Mouse (Mus musculus) bone marrow, adult 2 months (tissue): Measurements from ENCODE around the gene Slc38a3. TPM values are rescaled to one million over a fixed set of nuclear protein-coding genes. Genes with fewer than 3 reads are reported as not detected.
A peak's percentile ranks its signal among the peaks of the same experiment; 100 is the strongest.

Experiments used
- H3K27ac ChIP-seq: fragments of 200-500 bp; 2 replicates; pipeline ENCODE4 v1.5.1; 2012; ENCODE audit warnings: low read depth, mild to moderate bottlenecking, control low read depth, inconsistent platforms, low read length; ENCODE audit not compliant: control insufficient read depth, poor library complexity, insufficient read depth
- H3K4me1 ChIP-seq: fragments of 200-500 bp; 2 replicates; pipeline ENCODE4 v1.6.1; 2011; ENCODE audit warnings: low read length; ENCODE audit not compliant: control insufficient read depth, insufficient read depth
- H3K4me3 ChIP-seq: fragments of 200-500 bp; replicated peaks from 2 replicates; pipeline ENCODE3; 2011; ENCODE audit warnings: mild to moderate bottlenecking, low read depth, low read length, control low read depth; ENCODE audit not compliant: control insufficient read depth
- CTCF ChIP-seq: fragments of 200-500 bp; IDR thresholded peaks from 2 replicates; pipeline ENCODE4 v1.5.1; 2011; ENCODE audit warnings: low read length, control low read depth; ENCODE audit not compliant: control insufficient read depth, insufficient read depth
- POLR2A ChIP-seq: fragments of 200-500 bp; IDR thresholded peaks from 2 replicates; pipeline ENCODE4 v1.6.1; 2011; ENCODE audit warnings: low read depth, mild to moderate bottlenecking, control low read depth, low read length, borderline replicate concordance; ENCODE audit not compliant: control insufficient read depth
- WGBS: fragments of 180-500 bp; shearing (Covaris S2); methylation state at CpG from one replicate; pipeline ENCODE4 v1.1.7; 2018; 5-methylcytosine and 5-hydroxymethylcytosine counted together
- polyA plus RNA-seq: library from polyadenylated mRNA; stranded (reverse); fragments of >200 nt; gene quantifications from 2 replicates; pipeline ENCODE4 v1.2.4, GENCODE M21; 2011; ENCODE audit warnings: low replicate concordance; ENCODE audit not compliant: missing spikeins, insufficient read depth, insufficient read length

Gene Slc38a3
- polyA plus RNA-seq, 1 experiment: 4.7 TPM

DNA sequence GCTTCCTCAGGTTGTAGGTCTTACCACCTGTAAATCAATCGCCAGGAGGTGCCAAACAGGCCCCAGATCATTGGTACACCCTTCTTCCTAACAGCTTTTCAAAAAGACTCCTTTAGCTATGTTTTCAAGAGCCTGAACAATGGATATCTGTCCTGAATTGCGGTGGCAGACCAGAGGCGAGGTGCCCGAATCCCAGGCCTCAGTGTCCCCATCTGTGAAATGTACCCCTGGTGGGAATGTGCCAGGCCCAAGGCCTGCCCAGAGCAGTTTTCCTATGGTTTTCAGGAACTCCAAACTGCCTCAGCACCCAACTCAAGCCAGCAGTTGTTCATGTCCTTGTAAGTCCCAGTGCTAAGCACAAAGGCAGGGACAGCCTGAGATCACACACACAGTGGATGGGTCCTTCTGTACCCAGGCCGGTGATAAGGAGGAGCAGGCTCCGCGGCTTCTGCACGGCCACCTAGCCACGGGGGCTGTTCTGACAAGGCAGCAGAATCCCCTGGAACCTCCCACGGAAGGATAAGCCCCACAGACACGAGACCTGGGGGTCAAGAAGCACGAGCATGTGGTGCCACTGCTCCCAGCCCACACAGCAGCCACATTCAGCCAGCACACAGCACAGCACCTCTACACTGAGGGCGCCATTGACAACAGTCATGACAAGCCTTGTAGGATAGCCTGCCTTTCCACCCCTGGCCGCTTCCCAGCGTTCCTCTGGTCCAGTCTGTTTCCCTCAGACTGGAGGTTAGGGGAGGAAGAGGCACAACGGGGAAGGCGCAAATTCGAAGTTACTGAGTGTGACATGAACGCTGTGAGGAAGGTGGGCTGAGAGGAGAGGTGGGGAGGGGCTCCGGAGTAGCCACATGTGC is 41.7 kb downstream of the Slc38a3 start:
- no peak overlapping the region for H3K4me3 ChIP-seq
- 59% methylated on average over 20 of the region's 20 CpGs for WGBS
- TF ChIP-seq POLR2A (no peak), CTCF (no peak)
- peaks cover 18% of the 10 kb centered on the region for H3K4me1 ChIP-seq
- peak overlapping the region; percentile 41 for H3K27ac ChIP-seq

DNA sequence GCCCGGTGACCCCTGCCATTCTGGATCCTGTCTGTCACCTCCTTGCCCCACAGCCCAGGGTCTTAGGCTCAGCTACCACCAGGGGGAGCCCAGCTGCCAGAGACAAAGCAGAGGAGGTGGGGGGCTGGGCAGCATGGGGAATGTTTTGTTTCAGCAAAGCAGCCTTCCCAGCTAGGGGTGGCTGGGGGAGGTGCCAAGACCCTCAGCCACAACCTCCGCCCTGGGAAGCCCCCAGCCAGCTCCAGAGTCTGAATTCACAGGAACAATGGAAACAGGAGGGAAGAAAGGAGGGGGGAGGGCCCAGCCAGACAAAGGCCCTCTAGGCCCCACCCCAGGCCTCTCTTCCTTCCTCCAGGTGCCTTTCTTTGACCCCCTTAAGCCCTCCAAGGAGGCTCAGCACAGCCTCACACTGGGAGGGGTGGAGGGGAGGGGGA is 42.5 kb downstream of the Slc38a3 start:
- TF ChIP-seq CTCF (peak; percentile 88), POLR2A (0 out of 2 replicates have a peak, but pooled peaks have one; percentile 4)
- H3K27ac ChIP-seq: peak overlapping the region; percentile 43
- H3K4me1 ChIP-seq: peaks cover 15% of the 10 kb centered on the region
- H3K4me3 ChIP-seq: peak overlapping the region; percentile 4
- WGBS: 8% methylated on average over 2 of the region's 2 CpGs

DNA sequence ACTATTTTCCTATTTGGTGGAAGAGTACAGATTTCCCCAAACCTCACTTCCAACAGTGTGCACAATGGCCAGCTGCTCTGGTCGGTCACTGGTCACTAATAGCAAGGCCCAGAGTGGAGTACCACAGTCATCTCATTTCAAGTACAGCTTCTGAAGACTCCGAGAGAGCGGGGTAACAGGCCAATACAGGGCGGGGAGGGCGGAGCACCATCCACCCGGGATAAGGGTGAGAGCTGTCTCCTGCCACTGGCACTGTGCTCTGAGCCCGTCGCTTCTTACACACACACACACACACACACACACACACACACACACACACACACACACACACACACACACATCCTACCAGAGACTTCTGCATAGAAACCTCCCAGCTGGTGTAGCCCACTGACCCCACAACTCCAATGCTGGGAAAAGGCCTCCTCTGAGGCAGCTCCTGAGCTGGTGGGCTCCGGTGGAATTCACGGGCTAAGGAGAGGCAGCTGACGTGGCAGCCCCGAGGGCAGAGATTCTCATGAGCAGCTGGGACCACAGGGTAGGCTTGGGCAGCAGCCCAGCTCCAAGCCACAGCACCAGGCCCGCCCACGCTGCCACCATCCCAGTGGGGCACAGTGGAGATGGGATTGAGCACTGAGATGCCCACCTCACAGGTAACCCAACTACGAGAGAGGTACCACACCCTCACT is 43.0 kb downstream of the Slc38a3 start:
- 46% methylated on average over 15 of the region's 15 CpGs for WGBS
- H3K27ac ChIP-seq: peak overlapping the region; percentile 43
- TF ChIP-seq CTCF (no peak), POLR2A (no peak)
- H3K4me3 ChIP-seq: peak overlapping the region; percentile 4
- peaks cover 14% of the 10 kb centered on the region for H3K4me1 ChIP-seq

DNA sequence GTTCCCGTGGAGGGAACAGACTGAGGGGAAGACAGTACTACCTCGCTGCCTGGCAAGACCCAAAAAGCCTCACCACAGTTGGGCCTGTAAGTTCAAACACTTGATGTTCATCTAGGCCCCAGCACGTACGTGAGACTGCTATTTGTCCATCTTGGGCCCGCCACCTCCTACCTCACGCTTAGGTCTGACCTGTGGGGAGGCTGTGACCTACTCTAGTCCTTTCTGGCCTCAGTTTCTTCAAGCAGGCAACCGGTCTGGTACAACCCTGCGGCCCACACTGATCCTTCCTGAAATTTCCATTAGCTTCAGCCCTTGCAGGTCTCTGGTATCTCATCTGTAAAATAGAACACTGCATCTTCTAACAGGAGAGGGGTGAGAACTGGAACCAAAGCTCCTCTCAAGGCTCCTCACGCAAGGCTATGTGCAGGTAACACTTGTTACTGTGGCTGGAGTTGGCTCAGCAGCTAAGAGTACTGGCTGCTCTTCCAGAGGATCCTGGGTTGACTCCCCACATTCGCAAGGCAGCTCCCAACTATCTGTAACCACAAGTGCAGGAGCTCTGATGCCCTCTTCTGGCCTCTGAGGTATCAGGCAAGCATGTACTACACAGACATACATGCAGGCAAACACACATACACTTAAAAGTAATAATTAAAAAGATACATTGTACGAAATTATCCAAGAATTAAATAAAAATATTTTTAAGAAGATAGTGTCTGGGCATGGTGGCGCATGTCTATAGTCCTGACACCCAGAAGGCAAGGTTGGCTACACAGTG is 43.8 kb downstream of the Slc38a3 start:
- Histone ChIP-seq H3K4me1 (peaks cover 14% of the 10 kb centered on the region), H3K4me3 (no peak overlapping the region), H3K27ac (peak overlapping the region; percentile 44)
- WGBS: 81% methylated on average over 12 of the region's 12 CpGs
- TF ChIP-seq POLR2A (no peak), CTCF (0 out of 2 replicates have a peak, but pooled peaks have one; percentile 10)

DNA sequence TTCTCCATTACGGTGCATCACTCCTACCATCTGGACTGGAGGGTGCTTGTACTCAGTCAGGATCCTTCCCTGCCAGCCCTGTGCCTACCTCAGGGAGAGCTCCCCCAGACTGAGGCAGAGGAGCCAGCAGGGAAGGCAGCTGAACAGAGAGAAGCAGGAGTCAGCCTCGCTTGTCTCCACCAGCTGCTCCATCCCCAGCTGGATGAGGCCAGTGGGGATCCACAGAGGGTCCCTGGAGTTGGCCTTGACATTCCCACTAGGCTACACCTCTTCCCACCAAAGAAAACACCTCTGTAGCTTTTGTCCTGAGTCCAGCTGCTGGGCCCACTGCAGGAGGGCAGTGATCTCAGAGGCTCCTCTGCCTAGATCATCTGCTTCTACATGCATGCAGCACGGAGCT is 44.4 kb downstream of the Slc38a3 start:
- H3K4me1 ChIP-seq: peaks cover 14% of the 10 kb centered on the region
- 63% methylated on average over 3 of the region's 3 CpGs for WGBS
- no peak for TF ChIP-seq CTCF

DNA sequence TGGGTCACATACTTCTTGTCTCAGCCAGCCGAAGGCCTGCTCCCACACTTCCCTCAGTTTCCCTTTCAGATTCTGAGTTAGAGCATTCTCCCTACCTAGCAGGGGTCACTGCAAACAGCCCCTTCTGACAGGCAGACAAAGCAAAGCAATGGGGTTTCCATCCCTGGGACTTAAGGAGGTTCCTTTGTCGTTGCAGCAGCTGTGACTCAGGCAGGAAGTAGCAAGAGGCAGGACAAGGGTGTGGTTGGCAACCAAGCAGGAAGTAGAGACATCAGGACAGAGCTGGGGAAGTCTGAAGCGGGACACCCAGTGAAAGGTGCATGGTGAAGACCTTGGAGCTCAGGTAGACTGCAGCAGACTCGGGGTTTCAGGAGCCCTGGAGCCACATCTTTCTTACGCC is 44.8 kb downstream of the Slc38a3 start:
- Histone ChIP-seq H3K4me3 (no peak overlapping the region), H3K4me1 (peaks cover 14% of the 10 kb centered on the region), H3K27ac (peak overlapping the region; percentile 44)
- TF ChIP-seq CTCF (no peak), POLR2A (no peak)
- WGBS: 17% methylated on average over 5 of the region's 5 CpGs

More for the DNA sequence above, 44.4 kb downstream of the Slc38a3 start:
- H3K4me3 ChIP-seq: no peak overlapping the region
- H3K27ac ChIP-seq: peak overlapping the region; percentile 44

DNA sequence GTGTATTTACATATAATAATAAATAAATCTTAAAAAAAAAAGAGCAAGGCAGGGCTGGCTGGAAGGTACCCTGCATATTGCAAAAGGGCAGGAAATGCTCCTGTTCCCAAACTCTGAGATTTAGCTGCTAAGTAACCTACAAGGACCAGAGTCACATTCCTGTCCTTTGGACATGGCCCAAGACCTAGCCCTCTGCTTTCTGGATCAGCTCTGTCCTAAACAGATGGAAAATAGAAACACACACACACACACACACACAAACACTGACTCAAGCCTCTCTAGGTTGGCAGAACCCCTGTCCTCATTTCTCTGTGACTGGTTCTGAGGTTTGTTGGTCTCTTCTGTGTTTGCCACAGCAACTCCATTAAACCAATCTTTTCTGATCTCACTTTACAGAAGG is 48.4 kb downstream of the Slc38a3 start:
- Histone ChIP-seq H3K4me1 (peaks cover 4% of the 10 kb centered on the region; the same call in 1 of the 2 replicates), H3K27ac (no peak overlapping the region), H3K4me3 (no peak overlapping the region)
- TF ChIP-seq CTCF (no peak), POLR2A (no peak)

DNA sequence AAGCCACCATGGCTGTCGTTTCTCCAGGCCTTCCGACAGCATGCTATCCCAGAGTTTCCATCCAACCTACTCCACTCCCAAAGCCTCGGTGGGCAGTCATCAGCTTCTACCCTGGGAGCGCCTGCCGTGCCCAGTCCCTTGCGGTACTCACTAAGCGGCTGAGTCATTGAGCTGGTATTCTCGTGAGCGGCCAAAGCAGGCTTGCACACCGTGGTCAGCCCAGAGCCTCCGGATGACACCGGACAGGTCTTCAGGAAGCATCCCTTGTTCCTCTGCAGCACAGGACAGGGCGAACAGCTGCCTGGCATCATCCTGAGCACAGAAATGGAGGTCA is 49.8 kb downstream of the Slc38a3 start:
- Histone ChIP-seq H3K4me3 (no peak overlapping the region), H3K4me1 (peaks cover 2% of the 10 kb centered on the region; the same call in 1 of the 2 replicates), H3K27ac (no peak overlapping the region)
- 85% methylated on average over 13 of the region's 13 CpGs for WGBS
- no peak for TF ChIP-seq POLR2A
